Mouse (Mus musculus) heart, embryonic 14.5 days (tissue): Measurements from ENCODE around the gene Xlr3b. TPM values are rescaled to one million over a fixed set of nuclear protein-coding genes. Genes with fewer than 3 reads are reported as not detected.
"Not testable (repeated sequence)": the region's sequence is repeated elsewhere in the genome, so short reads cannot be mapped to it uniquely, and the experiment has no call there.

Experiments used
- ATAC-seq: fragments of 200-750 bp; cut with Nextera tagmentation; 2 replicates; pipeline ENCODE4 v1.8.0; 2017; ENCODE audit warnings: low read depth, moderate TSS enrichment; ENCODE audit not compliant: insufficient number of reproducible peaks, insufficient read depth, low FRiP score
- H3K27ac ChIP-seq, 2 experiments: fragments of 200-500 bp in 1 of 2; fragments of 300-500 bp in 1 of 2; sonication (generic) in 1 of 2; replicated peaks in 1 of 2; 2 replicates each; pipeline ENCODE4 v1.5.1; 2012 to 2014; ENCODE audit warnings: low read depth in 2 of 2, low read length in 2 of 2, control low read depth in 1 of 2, mild to moderate bottlenecking in 1 of 2, mixed read lengths in 1 of 2; ENCODE audit not compliant: control insufficient read depth in 1 of 2, insufficient read depth in 1 of 2
- H3K27me3 ChIP-seq: fragments of 300-500 bp; sonication (generic); 2 replicates; pipeline ENCODE4 v1.6.1; 2014; ENCODE audit warnings: mild to moderate bottlenecking, low read length, control low read depth; ENCODE audit not compliant: control insufficient read depth, insufficient read depth
- H3K36me3 ChIP-seq: fragments of 300-500 bp; sonication (generic); 2 replicates; pipeline ENCODE4 v1.6.1; 2014; ENCODE audit warnings: mild to moderate bottlenecking, control low read depth, low read length, mixed read lengths; ENCODE audit not compliant: control insufficient read depth, insufficient read depth
- H3K4me1 ChIP-seq, 2 experiments: fragments of 200-500 bp in 1 of 2; fragments of 300-500 bp in 1 of 2; sonication (generic) in 1 of 2; 2 replicates each; pipeline ENCODE4 v1.6.1; 2012 to 2014; ENCODE audit warnings: low read length in 2 of 2, control low read depth in 1 of 2, mixed read lengths in 1 of 2; ENCODE audit not compliant: control insufficient read depth in 2 of 2, insufficient read depth in 2 of 2
- H3K4me2 ChIP-seq: fragments of 300-500 bp; sonication (generic); 2 replicates; pipeline ENCODE4 v1.6.1; 2014; ENCODE audit warnings: mild to moderate bottlenecking, low read length
- H3K4me3 ChIP-seq, 2 experiments: fragments of 200-500 bp in 1 of 2; fragments of 300-500 bp in 1 of 2; sonication (generic) in 1 of 2; 2 replicates each; pipeline ENCODE4 v1.5.1; 2012 to 2014; ENCODE audit warnings: low read length in 2 of 2, mild to moderate bottlenecking in 2 of 2, control low read depth in 1 of 2, low read depth in 1 of 2, moderate library complexity in 1 of 2; ENCODE audit not compliant: control insufficient read depth in 1 of 2, insufficient read depth in 1 of 2
- H3K9ac ChIP-seq: fragments of 300-500 bp; sonication (generic); 2 replicates; pipeline ENCODE4 v1.6.1; 2014; ENCODE audit warnings: mild to moderate bottlenecking, low read length
- H3K9me3 ChIP-seq: fragments of 300-500 bp; sonication (generic); 2 replicates; pipeline ENCODE4 v1.6.1; 2016; ENCODE audit warnings: low read length, control low read depth; ENCODE audit not compliant: control insufficient read depth
- WGBS: fragments of 180-500 bp; shearing (Covaris S2); extraction: QIAGEN DNeasy Blood & Tissue Kit; methylation state at CpG from one replicate; pipeline ENCODE4 v1.1.7; 2014; 5-methylcytosine and 5-hydroxymethylcytosine counted together
- polyA plus RNA-seq: library from polyadenylated mRNA; unstranded; fragments of >200 nt; fragmentation: Nextera tagmentation; extraction: Ambion mirVana; gene quantifications from 2 replicates; pipeline ENCODE4 v1.2.1, GENCODE M21; 2014

The Xlr3b gene
- polyA plus RNA-seq, 1 experiment from 2014 or later, result 11.9 TPM

GRCm38 (mm10) chrX:73227914-73228605 lies 36.1 kb downstream of the Xlr3b start, which contains the start of gene F8a:
TSS of gene F8a (plus strand) at chrX:73228291.
- 19% methylated on average over 39 of the region's 39 CpGs for WGBS
- peak; percentile 93 for ATAC-seq
- no peaks in the 10 kb centered on the region for H3K9me3 ChIP-seq

GRCm38 (mm10) chrX:73228606-73229214 lies 36.7 kb downstream of the Xlr3b start:
- Histone ChIP-seq H3K4me1 (peaks cover 2 to 3% of the 10 kb centered on the region in 2 experiments; a peak in 1 of 4 replicates), H3K4me3 (peak overlapping the region; percentile 62 to 76), H3K27me3 (no peaks in the 10 kb centered on the region), H3K27ac (peak overlapping the region; percentile 90), H3K36me3 (no peaks in the 10 kb centered on the region), H3K9ac (peak overlapping the region; percentile 74), H3K4me2 (peak overlapping the region; percentile 85), H3K9me3 (no peaks in the 10 kb centered on the region)
- peak; percentile 62; the same call in 1 of the 2 replicates for ATAC-seq
- 20% methylated on average over 51 of the region's 51 CpGs for WGBS

More at GRCm38 (mm10) chrX:73227914-73228605, 36.1 kb downstream of the Xlr3b start, which contains the start of gene F8a:
- Histone ChIP-seq H3K9ac (peak within 1 kb of the TSS; percentile 74), H3K27me3 (no peaks in the 10 kb centered on the region), H3K4me3 (peak within 1 kb of the TSS; percentile 62 to 76), H3K36me3 (no peaks in the 10 kb centered on the region), H3K27ac (peak within 1 kb of the TSS; percentile 90), H3K4me1 (peaks cover 2 to 3% of the 10 kb centered on the region in 2 experiments; a peak in 1 of 4 replicates), H3K4me2 (peak within 1 kb of the TSS; percentile 85)

GRCm38 (mm10) chrX:73229288-73229687 lies 37.3 kb downstream of the Xlr3b start:
- Histone ChIP-seq H3K9me3 (no peaks in the 10 kb centered on the region), H3K4me1 (peaks cover 2 to 3% of the 10 kb centered on the region in 2 experiments; a peak in 1 of 4 replicates), H3K4me3 (peak overlapping the region; percentile 62 to 76), H3K9ac (peak overlapping the region; percentile 74), H3K27ac (no peak overlapping the region), H3K27me3 (no peaks in the 10 kb centered on the region), H3K4me2 (peak overlapping the region; percentile 85), H3K36me3 (no peaks in the 10 kb centered on the region)
- ATAC-seq, result no peak
- 33% methylated on average over 3 of the region's 3 CpGs for WGBS

- WGBS, result 84% methylated on average over 11 of the region's 14 CpGs
- not testable (repeated sequence) for H3K9me3 ChIP-seq, H3K4me2 ChIP-seq, H3K4me3 ChIP-seq, H3K9ac ChIP-seq, H3K27ac ChIP-seq, H3K36me3 ChIP-seq, H3K4me1 ChIP-seq, H3K27me3 ChIP-seq, ATAC-seq
Measured at GRCm38 (mm10) chrX:73242821-73243325, 50.9 kb downstream of the Xlr3b start, which contains the start of gene Xlr4c. TSS of gene Xlr4c (minus strand) at chrX:73243130.

Other genes starting within 250 kb of the Xlr3b start
- 4.6 and 4.9 TPM in 2 replicates for gene Zfp185, start 204.9 kb upstream of the Xlr3b start, polyA plus RNA-seq
- 0.11 TPM in 1 of 2 replicates, not detected in the other for gene Pnma5, start 155.1 kb upstream of the Xlr3b start, polyA plus RNA-seq
- not detected in 2 replicates for gene Pnma3, start 127.4 kb upstream of the Xlr3b start, polyA plus RNA-seq
- 1.8 TPM in 1 of 2 replicates, not detected in the other for gene Xlr4a, start 109.7 kb upstream of the Xlr3b start, polyA plus RNA-seq
- gene Xlr3a, start 95.1 kb upstream of the Xlr3b start, polyA plus RNA-seq, result 1.4 TPM in 2 replicates
- gene Gm14685, start 75.2 kb upstream of the Xlr3b start, polyA plus RNA-seq, result not detected in 2 replicates
- gene Xlr5b, start 43.4 kb upstream of the Xlr3b start, polyA plus RNA-seq, result not detected in 2 replicates
- not detected in 2 replicates for gene DXBay18, start 42.8 kb upstream of the Xlr3b start, polyA plus RNA-seq
- gene Spin2d, start 15.2 kb upstream of the Xlr3b start, polyA plus RNA-seq, result not detected in 2 replicates
- 0.26 and 2.3 TPM in 2 replicates for gene Xlr4b, start 22.1 kb downstream of the Xlr3b start, polyA plus RNA-seq
- 9.4 and 10.0 TPM in 2 replicates for gene F8a, start 36.1 kb downstream of the Xlr3b start, polyA plus RNA-seq
- 0.35 TPM in 1 of 2 replicates, not detected in the other for gene Xlr4c, start 50.9 kb downstream of the Xlr3b start, polyA plus RNA-seq
- not detected in 2 replicates for gene Xlr3c, start 73.2 kb downstream of the Xlr3b start, polyA plus RNA-seq
- 0.14 TPM in 1 of 2 replicates, not detected in the other for gene Xlr5a, start 100.8 kb downstream of the Xlr3b start, polyA plus RNA-seq
- gene Xlr5c, start 100.8 kb downstream of the Xlr3b start, polyA plus RNA-seq, result not detected in 2 replicates
- gene Gm45015, start 144.6 kb downstream of the Xlr3b start, polyA plus RNA-seq, result not detected in 2 replicates
- gene Zfp275, start 150.4 kb downstream of the Xlr3b start, polyA plus RNA-seq, result 10.2 and 11.0 TPM in 2 replicates
- not detected in 2 replicates for gene Gm18336, start 206.5 kb downstream of the Xlr3b start, polyA plus RNA-seq
- gene Zfp92, start 218.9 kb downstream of the Xlr3b start, polyA plus RNA-seq, result not detected in 2 replicates
- gene Trex2, start 243.1 kb downstream of the Xlr3b start, polyA plus RNA-seq, result not detected in 2 replicates